Mouse (Mus musculus): ENCODE results near the gene Nanos1. TPM values are rescaled to one million over a fixed set of nuclear protein-coding genes. Genes with fewer than 3 reads are reported as not detected.

Gene Nanos1
- polyA plus RNA-seq, 1 experiment: 0.83 TPM

DNA sequence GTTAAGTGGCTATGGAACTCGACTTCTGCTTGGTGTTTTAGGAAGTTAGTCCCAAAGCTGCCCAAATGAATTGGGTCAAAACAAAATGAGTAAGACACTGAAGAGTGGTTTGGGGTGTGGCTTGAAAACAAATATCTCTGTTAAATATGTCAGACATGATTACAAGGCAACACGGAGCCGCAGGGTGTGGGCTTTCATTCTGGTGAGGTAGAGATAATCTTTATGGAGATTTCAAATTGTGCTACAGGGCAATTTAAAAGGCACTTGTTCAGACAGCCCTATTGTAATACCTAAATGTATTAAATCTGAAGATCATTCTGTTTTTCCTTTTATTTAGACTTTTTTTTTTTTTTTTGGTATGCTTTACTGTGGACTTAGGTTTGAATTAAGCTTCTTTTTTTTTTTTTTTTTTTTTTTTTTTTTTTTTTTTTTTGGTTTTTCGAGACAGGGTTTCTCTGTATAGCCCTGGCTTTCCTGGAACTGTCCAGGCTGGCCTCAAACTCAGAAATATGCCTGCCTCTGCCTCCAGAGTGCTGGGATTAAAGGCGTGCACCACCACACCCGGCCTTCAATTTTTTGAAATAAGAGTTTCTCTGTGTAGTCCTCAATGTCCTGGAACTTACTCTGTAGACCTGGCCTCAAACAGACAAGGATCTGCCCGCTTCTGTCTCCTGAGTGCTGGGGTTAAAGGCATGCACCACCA lies 44.2 kb downstream of the Nanos1 start:
- TF ChIP-seq GATA1 (IDR thresholded peaks at IDR 0.05; ENCODE audit: borderline replicate concordance, low read length) (no peak), FLI1 (IDR thresholded peaks at IDR 0.05; ENCODE audit: low read length) (no peak)
- peaks cover 28% of the 10 kb centered on the region for H3K4me1 ChIP-seq
- H3K4me3 ChIP-seq (replicated peaks): no peak overlapping the region
- H3K9me3 ChIP-seq: no peaks in the 10 kb centered on the region
- H3K27me3 ChIP-seq (replicated peaks): no peaks in the 10 kb centered on the region
- H3K36me3 ChIP-seq (replicated peaks; ENCODE audit: low read length): no peaks in the 10 kb centered on the region

DNA sequence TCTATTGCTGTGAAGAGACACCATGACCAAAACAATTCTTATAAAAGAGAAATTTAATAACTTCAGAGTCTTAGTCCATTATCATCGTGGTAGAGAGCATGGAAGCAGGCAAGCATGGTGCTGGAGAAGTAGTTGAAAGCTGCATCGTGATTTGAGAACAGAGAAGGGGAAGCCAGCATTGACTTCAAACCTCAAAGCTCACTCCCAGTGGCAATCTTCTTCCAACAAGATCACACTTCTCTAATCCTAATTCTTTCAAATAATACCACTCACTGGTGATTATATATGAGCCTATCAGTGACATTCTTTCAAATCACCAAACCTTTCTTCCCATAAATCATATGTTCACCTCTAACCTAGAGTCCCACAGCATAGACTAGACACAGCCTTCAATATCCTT lies 49.1 kb downstream of the Nanos1 start:
- no peaks in the 10 kb centered on the region for H3K27me3 ChIP-seq (replicated peaks)
- no peak overlapping the region for H3K4me3 ChIP-seq (replicated peaks)
- peaks cover 33% of the 10 kb centered on the region for H3K4me1 ChIP-seq
- TF ChIP-seq GATA1 (IDR thresholded peaks at IDR 0.05; ENCODE audit: borderline replicate concordance, low read length) (no peak), FLI1 (IDR thresholded peaks at IDR 0.05; ENCODE audit: low read length) (no peak)
- no peaks in the 10 kb centered on the region for H3K36me3 ChIP-seq (replicated peaks; ENCODE audit: low read length)
- no peaks in the 10 kb centered on the region for H3K9me3 ChIP-seq

Other genes starting within 250 kb of the Nanos1 start
- gene Cacul1, start 175.0 kb upstream of the Nanos1 start, polyA plus RNA-seq (2012; ENCODE audit: insufficient read depth, low replicate concordance): 14.5 and 26.8 TPM in 2 replicates
- 5.7 and 38.4 TPM in 2 replicates for gene Eif3a, start 34.7 kb downstream of the Nanos1 start, polyA plus RNA-seq (2012; ENCODE audit: insufficient read depth, low replicate concordance)
- 8.6 TPM in 1 of 2 replicates, not detected in the other for gene Fam45a, start 55.6 kb downstream of the Nanos1 start, polyA plus RNA-seq (2012; ENCODE audit: insufficient read depth, low replicate concordance)
- gene Sfxn4, start 105.5 kb downstream of the Nanos1 start, polyA plus RNA-seq (2012; ENCODE audit: insufficient read depth, low replicate concordance): not detected in 2 replicates
- 7.1 and 9.4 TPM in 2 replicates for gene Prdx3, start 118.6 kb downstream of the Nanos1 start, polyA plus RNA-seq (2012; ENCODE audit: insufficient read depth, low replicate concordance)
- gene Grk5, start 133.8 kb downstream of the Nanos1 start, polyA plus RNA-seq (2012; ENCODE audit: insufficient read depth, low replicate concordance): 0.25 and 5.0 TPM in 2 replicates